Mouse (Mus musculus) left cerebral cortex, postnatal 14 days (tissue): ENCODE data around the gene Tbcb. TPM values are rescaled to one million over a fixed set of nuclear protein-coding genes. Genes with fewer than 3 reads are reported as not detected.
"Not testable (repeated sequence)": the region's sequence is repeated elsewhere in the genome, so short reads cannot be mapped to it uniquely, and the experiment has no call there.

Source experiments
- DNase-seq, 2 experiments: peaks; one replicate each; pipeline ENCODE4 v3.0.0; 2021 to 2022; ENCODE audit warnings: low spot score in 2 of 2, mixed read lengths in 1 of 2
- intact Hi-C: fragments of 180-260 bp; cut with DNase I; formaldehyde crosslinking; loops from one replicate; pipeline ENCODE4 v1.15.1; 2025
- long read RNA-seq, 2 experiments: library from polyadenylated mRNA; stranded (forward); transcript quantifications; one replicate each; pipeline ENCODE4 v2.0.0; 2021
- total RNA-seq, 2 experiments: library from RNA; stranded (reverse); gene quantifications; 2 replicates each; pipeline ENCODE4 v1.2.3; 2021

The Tbcb gene
- 100 to 1,000 TPM; 149 to 153 TPM for total RNA-seq
- long read RNA-seq, experiment 1, transcript Tbcb-201 (6 exons, 1,416 nt), result major isoform, 90 of 96 reads
- long read RNA-seq, experiment 1, partial matches to known transcripts, result 3 of 96 reads
- long read RNA-seq, experiment 1, other reads (novel, unspliced or antisense), result 3 of 96 reads
- long read RNA-seq, experiment 2, transcript Tbcb-201 (6 exons, 1,416 nt), result major isoform, 79 of 84 reads
- long read RNA-seq, experiment 2, partial matches to known transcripts, result 2 of 84 reads
- long read RNA-seq, experiment 2, other reads (novel, unspliced or antisense), result 3 of 84 reads

- intact Hi-C loops, result loop anchor here (5.0 kb wide), 1 partner anchor 60 kb away; the partner anchor contains the start of gene Clip3
- peak; percentile 99 for DNase-seq
These were observed at the start of gene Tbcb, which contains the start of gene Polr2i for GRCm38 (mm10) chr7:30231669-30232454. Tbcb (minus strand) TSS chr7:30232272. Polr2i (plus strand) TSS chr7:30231948.

DNA sequence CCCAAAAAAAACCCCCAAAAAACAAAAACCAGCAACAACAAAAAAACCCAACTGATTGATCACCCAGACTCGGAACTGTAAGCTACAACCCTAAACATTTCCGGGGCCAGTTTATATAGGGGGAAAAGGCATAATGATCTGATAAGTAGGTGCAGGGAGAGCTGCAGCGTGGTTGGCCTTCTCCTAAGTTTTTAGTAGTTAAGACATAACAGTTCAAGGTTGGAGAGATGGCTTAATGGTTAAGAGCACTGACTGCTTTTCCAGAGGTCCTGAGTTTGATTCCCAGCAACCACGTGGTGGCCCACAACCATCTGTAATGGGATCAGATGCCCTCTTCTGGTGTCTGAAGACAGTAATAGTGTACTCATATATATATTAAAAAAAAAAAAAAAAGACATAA lies 49.5 kb upstream of the Tbcb start:
- DNase-seq, result no peak
- intact Hi-C loops, result no loop called here

DNA sequence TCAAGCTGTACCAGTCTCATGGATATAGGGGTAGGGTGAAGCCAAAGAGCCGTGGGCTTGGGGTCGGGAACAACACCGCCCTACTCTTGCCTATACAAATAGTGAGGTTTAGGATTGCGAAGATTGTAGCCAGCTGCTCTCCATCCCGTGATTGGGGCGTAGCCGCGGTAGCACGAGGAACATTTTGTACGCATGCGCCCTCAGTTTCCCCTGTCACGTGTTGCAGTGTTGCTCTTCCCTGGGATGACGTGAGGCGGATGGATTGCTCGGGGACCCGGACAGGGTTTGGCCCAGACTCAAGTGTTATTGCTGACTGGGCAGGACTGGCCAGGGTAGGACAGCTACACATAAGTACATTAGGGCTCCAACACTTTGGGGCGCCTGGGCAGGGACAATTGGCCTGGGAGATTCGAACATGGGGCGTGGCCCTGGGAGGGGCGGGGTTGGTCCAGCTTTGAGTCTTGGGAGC lies 48.6 kb upstream of the Tbcb start:
- peak; percentile 88 to 92 for DNase-seq
- intact Hi-C loops, result no loop called here

DNA sequence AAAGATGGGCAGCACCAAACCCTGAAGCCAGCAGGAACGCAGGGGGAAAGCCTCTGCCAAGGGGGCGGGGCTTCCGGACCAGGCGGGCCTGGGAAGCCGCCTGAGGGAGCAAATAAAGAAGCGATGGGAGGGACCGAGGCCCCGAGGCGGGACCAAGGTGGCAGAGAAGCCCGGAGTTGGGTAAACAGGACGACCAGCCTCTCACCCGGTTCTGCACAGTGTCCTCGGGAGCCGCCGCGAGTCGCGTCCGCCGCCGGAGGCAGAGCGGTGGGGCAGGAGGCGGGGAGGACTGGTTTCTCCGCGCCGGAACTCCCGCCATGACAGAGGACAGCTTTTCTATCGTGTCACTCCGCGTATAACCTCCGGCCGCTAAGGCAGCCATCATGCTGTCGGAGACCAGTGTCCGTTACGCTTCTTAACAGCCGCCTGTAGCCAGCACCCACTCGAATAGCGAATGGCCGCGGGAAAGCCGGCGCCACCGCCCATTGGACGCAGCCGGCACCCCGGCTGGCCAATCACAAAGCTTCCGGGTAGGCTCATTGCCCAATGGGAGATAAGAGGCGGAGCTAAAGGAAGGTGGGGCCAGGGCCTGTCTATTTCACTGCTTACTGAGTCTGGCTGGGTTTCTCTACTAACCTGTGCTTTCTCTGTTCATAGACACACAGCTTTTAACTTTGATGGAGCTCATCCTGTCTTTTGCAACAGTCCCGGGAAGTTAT lies 48.0 kb upstream of the Tbcb start, which contains the start of the genes Thap8 and Wdr62:
Gene Thap8 (plus strand): TSS at position 144 of the 719 bp plus-strand sequence.
Gene Wdr62 (minus strand): TSS at position 469 of the 719 bp plus-strand sequence.
- intact Hi-C loops, result no loop called here
- peak; percentile 93 for DNase-seq

DNA sequence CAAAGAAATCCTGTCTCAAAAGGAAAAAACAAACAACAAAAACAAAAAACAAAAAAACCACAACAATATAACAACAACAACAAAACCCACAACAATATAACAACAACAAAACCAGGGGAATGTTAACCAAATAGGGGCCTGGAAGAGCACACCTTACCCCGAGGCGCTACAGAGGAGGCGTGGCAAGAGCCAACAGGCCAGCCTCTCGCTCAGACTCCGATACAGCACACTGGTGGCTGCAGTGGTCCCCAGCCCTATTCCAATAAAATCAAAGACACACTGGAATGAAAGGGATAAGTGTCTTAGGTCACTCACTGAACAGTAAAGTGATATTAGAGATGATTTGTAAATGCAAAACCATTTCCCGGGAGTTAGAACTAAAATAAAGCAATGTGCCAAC lies 47.5 kb upstream of the Tbcb start:
- DNase-seq, result no peak
- intact Hi-C loops, result no loop called here

DNA sequence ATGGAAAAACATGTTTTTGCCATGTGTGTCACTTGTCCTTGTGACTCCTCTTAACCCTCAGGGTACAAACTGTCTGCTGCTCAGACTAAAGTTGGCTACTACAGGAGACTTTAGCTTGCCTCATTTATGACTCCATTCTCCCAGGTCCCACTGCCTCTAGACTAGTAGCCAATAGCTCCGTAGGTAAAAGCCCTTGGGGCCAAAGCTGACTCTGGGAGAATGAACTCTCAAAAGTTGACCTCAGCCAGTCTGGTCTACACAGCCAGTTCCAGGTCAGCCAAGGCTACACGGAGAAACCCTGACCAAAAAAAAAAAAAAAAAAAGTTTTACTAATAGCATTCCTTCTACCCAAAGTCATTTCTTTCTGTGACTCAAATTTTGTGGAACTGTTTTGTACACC lies 46.8 kb upstream of the Tbcb start:
- no peak for DNase-seq
- intact Hi-C loops, result no loop called here

DNA sequence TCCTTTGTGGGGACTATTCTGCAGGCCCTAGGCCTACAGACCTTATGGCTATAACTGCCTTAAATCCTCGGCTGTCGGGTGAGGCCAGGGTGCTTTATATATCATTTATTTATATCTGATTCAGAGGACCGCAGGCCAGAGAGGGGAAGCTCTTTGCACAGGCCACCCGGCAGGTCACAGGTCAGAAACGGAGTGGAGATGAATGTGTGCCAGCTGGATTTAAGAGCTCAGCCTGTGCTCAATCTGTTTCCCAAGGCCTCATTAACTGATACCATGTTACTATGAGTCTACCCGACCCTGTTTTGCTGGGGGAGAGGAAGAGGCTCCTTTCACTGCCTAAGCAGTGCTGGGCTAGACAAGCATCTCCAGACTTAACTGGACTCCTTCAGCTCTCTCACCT lies 42.3 kb upstream of the Tbcb start:
- intact Hi-C loops, result loop anchor here (5.0 kb wide), 1 partner anchor 37 kb away; the partner anchor contains the start of gene Ovol3
- DNase-seq, result no peak

DNA sequence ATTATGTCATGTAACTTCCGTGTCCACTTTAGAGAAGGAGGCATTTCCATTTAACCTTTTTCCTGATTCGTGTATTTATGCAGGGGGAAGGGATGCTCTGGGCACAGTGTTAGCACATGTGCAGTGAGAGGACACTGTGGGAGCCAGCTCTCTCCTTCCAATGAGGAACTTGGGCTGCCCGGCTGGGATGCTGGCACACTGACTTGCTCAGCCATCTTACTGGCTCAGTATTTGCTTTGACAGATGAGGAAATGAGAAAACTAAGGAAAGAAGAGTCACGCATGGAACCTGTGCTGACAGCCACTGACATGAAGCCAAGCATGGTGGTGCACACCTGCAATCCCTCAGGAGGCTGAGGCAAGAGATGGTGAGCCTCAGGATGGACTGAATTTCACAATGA lies 37.6 kb upstream of the Tbcb start:
- intact Hi-C loops, result loop anchor here (5.0 kb wide), 1 partner anchor 32 kb away; the partner anchor contains the start of gene Ovol3
- DNase-seq, result no peak

DNA sequence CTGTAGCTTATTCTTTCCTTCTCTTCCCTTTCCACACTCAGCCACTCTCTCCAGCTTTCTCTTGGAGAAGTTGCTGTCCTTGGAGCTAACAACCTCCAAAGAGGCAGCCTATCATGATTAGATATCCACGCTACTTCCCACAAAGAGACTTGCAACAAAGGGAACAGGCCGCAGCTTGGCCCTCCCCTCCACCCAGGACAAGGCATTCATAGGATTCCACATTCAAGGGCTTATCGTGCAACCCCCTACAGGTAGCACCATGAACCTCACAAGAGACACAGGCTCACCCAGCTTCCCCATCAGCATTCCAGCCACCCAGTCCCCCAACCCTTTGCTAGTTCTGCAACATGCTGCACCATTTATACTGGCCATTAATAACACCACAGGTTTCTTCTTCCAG lies 34.7 kb upstream of the Tbcb start:
- no peak for DNase-seq
- intact Hi-C loops, result no loop called here

GRCm38 (mm10) chr7:30265935-30266334 lies 33.9 kb upstream of the Tbcb start:
- no peak for DNase-seq
- intact Hi-C loops, result no loop called here

DNA sequence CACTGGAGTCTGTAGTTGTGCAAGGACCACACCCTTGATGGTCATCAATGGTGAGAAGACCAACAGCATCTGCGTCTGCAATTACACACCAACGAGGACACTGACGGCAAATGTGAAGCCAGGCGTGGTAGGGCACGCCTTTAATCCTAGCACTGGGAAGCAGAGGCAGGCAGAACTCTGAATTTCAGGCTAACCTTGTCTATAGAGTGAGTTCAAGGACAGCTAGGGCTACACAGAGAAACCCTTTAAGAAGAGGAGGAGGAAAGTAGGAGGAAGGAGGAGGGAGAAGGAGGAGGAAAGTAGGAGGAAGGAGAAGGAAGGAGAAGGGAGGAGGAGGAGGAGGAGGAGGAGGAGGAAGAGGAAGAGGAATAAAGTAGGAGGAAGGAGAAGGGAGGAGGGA lies 33.5 kb upstream of the Tbcb start:
- DNase-seq, result no peak
- intact Hi-C loops, result no loop called here

DNA sequence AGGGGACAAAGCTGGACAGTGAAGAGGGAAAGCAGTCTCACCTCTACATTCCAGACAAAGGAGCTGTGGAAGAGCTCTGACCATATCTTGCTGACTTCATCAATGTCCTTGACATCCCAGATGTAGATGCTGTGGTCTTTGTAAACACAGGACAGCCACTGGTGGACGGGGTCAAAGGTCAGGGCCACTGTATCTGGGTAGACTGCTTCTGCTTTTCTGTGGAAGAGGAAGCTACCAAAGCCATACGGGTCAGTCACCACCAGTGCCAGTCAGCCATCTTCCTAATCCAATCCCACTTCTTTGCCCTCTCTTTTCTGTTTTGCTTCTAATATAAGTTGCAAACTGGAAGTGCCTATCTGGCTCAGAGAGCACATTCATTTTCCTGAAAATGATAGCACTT lies 33.0 kb upstream of the Tbcb start:
- DNase-seq, result no peak
- intact Hi-C loops, result no loop called here

DNA sequence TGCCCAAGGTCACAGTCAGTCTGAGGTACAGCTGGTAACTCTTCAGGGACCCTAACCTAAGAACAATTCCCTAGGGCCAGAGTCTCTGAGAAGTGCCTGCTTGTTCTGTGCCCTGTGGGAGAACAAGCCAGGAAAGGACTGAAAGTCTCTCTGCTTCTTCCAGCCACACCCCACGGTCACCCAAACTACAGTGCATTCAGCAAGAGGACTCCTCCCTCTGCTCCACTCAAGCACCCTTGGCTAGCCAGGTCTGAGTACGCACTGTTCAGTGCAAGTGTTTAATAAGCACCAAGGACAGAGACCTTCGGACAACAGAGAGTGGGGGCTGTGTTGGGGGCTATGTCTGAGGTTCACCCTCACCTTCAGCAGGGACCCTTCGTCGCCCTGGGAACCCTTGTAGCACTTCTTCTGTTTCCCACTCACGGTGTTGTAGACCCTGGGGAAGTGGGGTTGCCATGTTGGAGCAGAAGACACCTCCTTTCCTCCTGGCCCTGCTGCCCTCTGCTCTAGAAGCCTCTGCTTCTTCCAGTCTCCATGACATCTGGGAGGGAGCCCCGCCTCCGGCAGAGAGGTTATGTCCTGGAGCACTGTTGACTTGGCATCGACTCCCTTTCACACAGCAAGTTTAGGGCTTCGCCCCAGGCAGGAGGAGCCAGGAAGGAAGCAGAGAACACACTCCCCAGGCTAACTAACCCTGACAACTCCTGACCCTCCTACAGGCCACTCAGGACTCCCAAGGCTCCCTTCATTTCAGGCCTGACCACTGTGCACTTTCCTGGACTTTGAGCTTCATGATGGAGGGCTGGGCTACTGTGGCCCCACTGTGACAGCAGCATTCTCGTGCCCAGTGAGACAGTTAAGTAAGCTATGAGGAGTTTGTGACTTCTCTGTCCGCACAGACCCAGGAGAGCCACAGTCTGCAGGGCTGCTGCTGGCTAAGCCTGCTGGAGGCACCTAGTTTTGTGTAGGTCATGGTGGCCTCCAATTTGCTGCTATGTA lies 20.2 kb upstream of the Tbcb start:
- DNase-seq, result no peak
- intact Hi-C loops, result no loop called here

- DNase-seq, result not testable (repeated sequence)
- intact Hi-C loops, result loop anchor here (5.0 kb wide), 1 partner anchor 35 kb away; no protein-coding TSS in a partner anchor
These were observed 5.3 kb upstream of the Tbcb start for GRCm38 (mm10) chr7:30237374-30237773.

- intact Hi-C loops, result loop anchor here (5.0 kb wide), 1 partner anchor 37 kb away; no protein-coding TSS in a partner anchor
- no peak for DNase-seq
These were observed 3.6 kb upstream of the Tbcb start, which contains the start of gene Ovol3 for GRCm38 (mm10) chr7:30235625-30236024. Ovol3 (minus strand) TSS chr7:30235725.

GRCm38 (mm10) chr7:30235091-30235490 lies 3.0 kb upstream of the Tbcb start:
- DNase-seq, result no peak
- intact Hi-C loops, result loop anchor here (5.0 kb wide), 1 partner anchor 37 kb away; no protein-coding TSS in a partner anchor

DNA sequence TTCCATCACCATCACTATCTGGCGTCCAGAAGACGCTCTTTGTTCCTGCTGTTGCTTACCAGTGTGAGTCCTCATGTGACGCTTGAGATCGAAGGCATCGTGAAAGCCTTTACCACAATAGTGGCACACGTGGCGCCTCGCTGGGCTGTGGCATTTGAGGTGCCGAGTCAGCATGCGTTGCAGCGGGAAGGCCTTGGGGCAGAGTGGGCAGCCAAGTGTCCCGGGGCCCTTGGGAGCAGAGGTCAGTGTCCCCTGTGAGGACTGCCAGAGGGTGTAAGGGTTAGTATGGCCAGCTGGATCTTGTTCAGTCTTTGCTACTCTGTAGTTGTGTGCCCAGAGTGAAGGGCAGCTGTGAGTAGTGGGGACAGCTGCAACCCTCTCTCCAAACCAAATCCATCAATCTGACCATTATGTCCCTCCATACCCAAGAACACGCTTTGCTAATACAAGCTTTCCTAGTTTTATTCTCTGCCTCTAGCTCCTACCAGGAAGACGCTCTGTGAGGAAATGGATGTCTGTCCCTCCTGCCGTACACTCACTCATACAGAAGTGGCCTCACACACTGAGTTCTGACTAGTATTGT lies 2.3 kb upstream of the Tbcb start:
- intact Hi-C loops, result loop anchor here (5.0 kb wide), 1 partner anchor 58 kb away; the partner anchor contains the start of gene Clip3
- no peak for DNase-seq

DNA sequence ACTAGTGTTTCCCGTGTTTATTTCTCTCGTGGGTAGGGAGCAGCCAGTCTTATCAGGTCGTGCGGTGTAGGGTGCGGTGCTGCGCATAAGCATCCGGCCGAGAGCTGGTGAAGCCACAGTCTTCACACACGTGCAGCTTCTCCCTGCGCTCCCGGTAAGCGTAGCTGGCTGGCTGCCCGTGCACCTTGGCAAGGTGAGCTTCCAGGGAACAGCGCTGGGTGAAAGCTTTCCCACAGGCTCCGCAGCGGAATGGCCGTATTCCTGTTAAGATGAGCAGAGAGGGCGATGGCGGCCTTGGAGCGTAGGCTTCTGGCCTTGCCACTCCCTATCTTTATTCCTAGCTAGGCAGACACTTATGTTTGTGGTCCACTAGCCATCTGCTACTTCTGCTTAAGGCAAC lies 1.3 kb upstream of the Tbcb start:
- no peak for DNase-seq
- intact Hi-C loops, result loop anchor here (5.0 kb wide), 1 partner anchor 59 kb away; the partner anchor contains the start of gene Clip3
